Mouse (Mus musculus) small intestine, adult 2 months (tissue): ENCODE measurements around the gene Chrm4. TPM values are rescaled to one million over a fixed set of nuclear protein-coding genes. Genes with fewer than 3 reads are reported as not detected.

ENCODE experiments used
- H3K27ac ChIP-seq: fragments of 200-500 bp; 2 replicates; pipeline ENCODE4 v1.5.1; 2012; ENCODE audit warnings: low read depth, low read length, control low read depth, inconsistent platforms; ENCODE audit not compliant: insufficient read depth
- H3K27me3 ChIP-seq: fragments of 200-500 bp; 2 replicates; pipeline ENCODE4 v1.6.1; 2012; ENCODE audit warnings: mild to moderate bottlenecking, moderate library complexity, low read length, inconsistent platforms; ENCODE audit not compliant: control insufficient read depth, insufficient read depth
- H3K36me3 ChIP-seq: fragments of 200-500 bp; 2 replicates; pipeline ENCODE4 v1.6.1; 2012; ENCODE audit warnings: mild to moderate bottlenecking, low read length, control low read depth, inconsistent platforms; ENCODE audit not compliant: control insufficient read depth, insufficient read depth
- H3K4me1 ChIP-seq: fragments of 200-500 bp; 2 replicates; pipeline ENCODE4 v1.6.1; 2012; ENCODE audit warnings: low read length, inconsistent platforms, mixed read lengths; ENCODE audit not compliant: control insufficient read depth, insufficient read depth, insufficient read length
- H3K4me3 ChIP-seq: fragments of 200-500 bp; 2 replicates; pipeline ENCODE4 v1.5.1; 2012; ENCODE audit warnings: low read depth, mild to moderate bottlenecking, control low read depth, inconsistent platforms, low read length, moderate library complexity
- CTCF ChIP-seq: fragments of 200-500 bp; IDR thresholded peaks from 2 replicates; pipeline ENCODE4 v1.5.1; 2012; ENCODE audit warnings: low read depth, mild to moderate bottlenecking, control low read depth, inconsistent platforms, low read length, moderate library complexity, mixed read lengths; ENCODE audit not compliant: insufficient replicate concordance, insufficient read length; ENCODE audit errors: extremely low read depth
- POLR2A ChIP-seq: fragments of 200-500 bp; IDR thresholded peaks from 2 replicates; pipeline ENCODE4 v1.6.1; 2012; ENCODE audit warnings: low read depth, mild to moderate bottlenecking, control low read depth, inconsistent platforms, low read length, moderate library complexity
- WGBS: fragments of 180-500 bp; shearing (Covaris S2); methylation state at CpG from one replicate; pipeline ENCODE4 v1.1.7; 2018; 5-methylcytosine and 5-hydroxymethylcytosine counted together
- polyA plus RNA-seq: library from polyadenylated mRNA; depleted of rRNA; stranded (reverse); fragments of >200 nt; gene quantifications from 2 replicates; pipeline ENCODE4 v1.2.3, GENCODE M21; 2012

Gene Chrm4
- polyA plus RNA-seq, 1 experiment = 2.9 TPM

DNA sequence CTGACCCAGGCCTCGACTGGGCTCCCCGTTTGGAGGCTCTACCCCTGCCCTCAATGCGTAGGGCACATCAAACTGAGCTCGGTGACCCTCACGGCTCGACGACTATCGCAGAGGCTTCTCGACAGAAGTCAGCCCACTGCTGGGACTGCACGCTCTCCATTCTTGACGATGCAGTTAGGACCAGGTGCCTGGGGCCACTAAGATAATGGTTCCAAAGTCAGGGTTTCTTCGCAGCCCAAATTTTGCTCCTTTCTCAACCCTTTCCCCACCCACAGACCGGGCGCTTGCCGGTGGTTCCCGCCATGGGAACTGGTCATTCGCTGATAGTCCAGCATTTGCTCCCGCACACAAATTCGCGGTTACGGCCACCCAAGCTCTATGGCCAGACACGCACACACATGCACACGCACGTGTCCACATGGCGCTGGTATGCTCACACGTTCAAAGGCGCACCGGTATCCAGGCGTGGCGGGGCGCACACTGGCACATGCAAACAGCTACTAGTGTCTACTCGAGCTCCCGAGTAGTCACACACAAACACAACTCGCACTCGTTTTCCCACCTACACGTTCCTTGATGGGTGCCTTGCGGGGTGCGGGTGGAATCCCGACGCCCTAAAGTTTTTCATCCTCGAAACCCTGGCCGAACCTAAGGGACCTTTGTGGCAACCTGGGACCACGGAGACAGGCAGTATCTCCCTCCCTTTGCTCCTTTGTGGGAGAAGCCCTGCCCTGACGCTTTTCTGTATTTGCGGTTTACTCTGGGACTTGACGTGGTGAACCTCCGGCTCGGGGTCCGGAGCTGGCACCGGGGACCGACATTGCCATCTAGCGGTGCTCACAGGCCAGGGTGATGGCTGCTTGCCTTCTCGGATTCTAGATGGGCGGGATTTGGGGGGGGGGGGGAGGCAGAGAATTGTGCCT lies 3.4 kb upstream of the Chrm4 start:
- Histone ChIP-seq H3K27me3 (peaks cover 25% of the 10 kb centered on the region), H3K36me3 (no peaks in the 10 kb centered on the region), H3K27ac (no peak overlapping the region), H3K4me3 (peak overlapping the region; percentile 63), H3K4me1 (peaks cover 26% of the 10 kb centered on the region)
- WGBS = 3% methylated on average over 54 of the region's 54 CpGs
- no peak for TF ChIP-seq POLR2A
- peak; percentile 77 for TF ChIP-seq CTCF

- 86% methylated on average over 1 of the region's 1 CpGs for WGBS
- peaks cover 25% of the 10 kb centered on the region for H3K27me3 ChIP-seq
- H3K36me3 ChIP-seq = no peaks in the 10 kb centered on the region
- H3K4me1 ChIP-seq = peaks cover 26% of the 10 kb centered on the region
- TF ChIP-seq CTCF (no peak), POLR2A (no peak)
- no peak overlapping the region for H3K4me3 ChIP-seq
- H3K27ac ChIP-seq = no peak overlapping the region
These were observed 2.3 kb upstream of the Chrm4 start for GRCm38 (mm10) chr2:91924726-91925125.

GRCm38 (mm10) chr2:91925442-91925841 lies 1.6 kb upstream of the Chrm4 start:
- H3K4me1 ChIP-seq = peaks cover 30% of the 10 kb centered on the region
- 73% methylated on average over 15 of the region's 15 CpGs for WGBS
- no peaks in the 10 kb centered on the region for H3K36me3 ChIP-seq
- TF ChIP-seq CTCF (no peak), POLR2A (no peak)
- H3K4me3 ChIP-seq = no peak overlapping the region
- H3K27ac ChIP-seq = no peak overlapping the region
- H3K27me3 ChIP-seq = peaks cover 25% of the 10 kb centered on the region

DNA sequence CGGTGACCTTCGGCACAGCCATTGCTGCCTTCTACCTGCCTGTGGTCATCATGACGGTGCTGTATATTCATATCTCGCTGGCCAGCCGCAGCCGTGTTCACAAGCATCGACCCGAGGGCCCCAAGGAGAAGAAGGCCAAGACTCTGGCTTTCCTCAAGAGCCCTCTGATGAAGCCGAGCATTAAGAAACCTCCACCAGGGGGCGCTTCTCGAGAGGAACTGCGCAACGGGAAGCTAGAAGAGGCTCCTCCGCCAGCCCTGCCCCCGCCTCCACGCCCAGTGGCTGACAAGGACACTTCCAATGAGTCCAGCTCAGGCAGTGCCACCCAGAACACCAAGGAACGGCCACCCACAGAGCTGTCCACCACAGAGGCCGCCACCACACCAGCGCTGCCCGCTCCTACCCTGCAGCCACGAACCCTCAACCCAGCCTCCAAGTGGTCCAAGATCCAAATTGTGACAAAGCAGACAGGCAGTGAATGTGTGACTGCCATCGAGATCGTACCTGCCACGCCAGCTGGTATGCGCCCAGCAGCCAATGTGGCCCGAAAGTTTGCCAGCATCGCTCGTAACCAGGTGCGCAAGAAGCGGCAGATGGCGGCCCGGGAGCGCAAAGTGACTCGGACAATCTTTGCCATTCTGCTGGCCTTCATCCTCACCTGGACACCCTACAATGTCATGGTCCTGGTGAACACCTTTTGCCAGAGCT lies 931 bp downstream of the Chrm4 start:
- Histone ChIP-seq H3K36me3 (peaks cover 5% of the 10 kb centered on the region), H3K4me1 (peaks cover 32% of the 10 kb centered on the region), H3K4me3 (peak overlapping the region; percentile 43), H3K27me3 (peaks cover 9% of the 10 kb centered on the region; the same call in 1 of the 2 replicates), H3K27ac (no peak overlapping the region)
- WGBS = 41% methylated on average over 34 of the region's 34 CpGs
- TF ChIP-seq CTCF (peak; percentile 82), POLR2A (no peak)

DNA sequence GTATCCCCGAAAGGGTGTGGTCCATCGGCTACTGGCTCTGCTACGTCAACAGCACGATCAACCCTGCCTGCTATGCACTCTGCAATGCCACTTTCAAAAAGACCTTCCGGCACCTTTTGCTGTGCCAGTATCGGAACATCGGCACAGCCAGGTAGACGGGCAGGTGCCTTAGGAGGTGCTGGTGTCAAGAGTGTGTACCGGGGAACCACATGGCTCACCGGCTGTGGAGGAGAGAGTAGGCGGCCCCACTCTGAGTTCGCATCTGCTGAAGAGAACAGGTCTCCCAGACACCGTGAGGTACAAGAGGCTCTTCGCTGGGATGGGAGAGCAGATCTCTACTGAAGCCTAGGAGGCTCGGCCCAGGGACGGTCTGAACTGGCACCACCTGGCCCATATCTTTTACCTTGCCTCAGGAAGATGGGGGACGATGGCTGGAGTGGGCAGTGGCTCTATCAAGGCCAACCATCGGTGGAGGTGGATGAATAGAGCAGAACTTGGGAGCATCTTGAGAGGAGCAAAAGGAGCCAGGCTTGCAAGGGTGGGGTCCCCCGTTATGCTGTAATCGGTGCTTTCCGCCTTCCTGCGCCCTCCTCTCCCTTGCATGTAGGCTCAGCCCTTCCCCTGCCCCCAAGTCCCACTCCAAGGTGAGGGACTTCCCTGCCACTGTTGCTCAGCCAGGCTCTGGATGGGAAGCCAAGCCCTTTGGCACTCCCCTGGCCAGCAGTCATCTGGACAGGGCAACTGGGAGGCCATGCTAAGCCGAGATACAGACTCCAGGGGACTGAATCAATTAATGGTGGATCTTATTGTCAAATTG lies 1.7 kb downstream of the Chrm4 start:
- peaks cover 12% of the 10 kb centered on the region for H3K36me3 ChIP-seq
- peak overlapping the region; percentile 43; the same call in 1 of the 2 replicates for H3K4me3 ChIP-seq
- no peak overlapping the region for H3K27ac ChIP-seq
- TF ChIP-seq POLR2A (no peak), CTCF (no peak)
- peaks cover 32% of the 10 kb centered on the region for H3K4me1 ChIP-seq
- H3K27me3 ChIP-seq = peaks cover 2% of the 10 kb centered on the region; the same call in 1 of the 2 replicates
- WGBS = 67% methylated on average over 23 of the region's 23 CpGs

DNA sequence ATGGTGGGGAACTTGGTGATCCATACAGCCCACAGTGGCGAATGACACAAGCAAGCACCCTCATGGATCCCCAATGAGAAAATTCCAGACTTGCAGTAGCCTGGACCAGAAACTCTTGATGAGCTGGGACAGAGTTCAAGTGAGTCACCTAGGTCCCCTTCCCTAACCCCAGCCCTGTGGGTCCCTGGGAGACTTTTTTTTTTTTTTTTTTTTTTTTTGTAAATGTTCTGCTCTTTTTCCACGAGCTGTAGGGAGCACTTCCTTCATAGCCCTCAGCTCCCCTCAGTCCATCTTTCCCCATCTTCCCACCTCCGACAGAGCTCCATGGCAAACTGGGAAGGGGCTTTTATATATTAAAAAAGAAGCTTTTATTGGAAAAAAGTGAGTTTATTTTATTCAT lies 2.4 kb downstream of the Chrm4 start:
- H3K27me3 ChIP-seq = no peaks in the 10 kb centered on the region
- peaks cover 19% of the 10 kb centered on the region for H3K36me3 ChIP-seq
- peaks cover 31% of the 10 kb centered on the region for H3K4me1 ChIP-seq
- TF ChIP-seq POLR2A = no peak
- H3K27ac ChIP-seq = no peak overlapping the region
- WGBS = 79% methylated on average over 3 of the region's 3 CpGs
- no peak overlapping the region for H3K4me3 ChIP-seq

- H3K4me1 ChIP-seq = peaks cover 34% of the 10 kb centered on the region
- H3K27me3 ChIP-seq = no peaks in the 10 kb centered on the region
- 42% methylated on average over 12 of the region's 12 CpGs for WGBS
- H3K36me3 ChIP-seq = peaks cover 24% of the 10 kb centered on the region
- H3K27ac ChIP-seq = no peak overlapping the region
- H3K4me3 ChIP-seq = no peak overlapping the region
- no peak for TF ChIP-seq POLR2A
- peak; percentile 72; the same call in 1 of the 2 replicates for TF ChIP-seq CTCF
These were observed 2.9 kb downstream of the Chrm4 start for GRCm38 (mm10) chr2:91929936-91930335.
